Mouse (Mus musculus) heart, adult 2 months (tissue): ENCODE data around the gene Cox8b.

Source experiments
- CTCF ChIP-seq: fragments of 200-600 bp; IDR thresholded peaks from 2 replicates; pipeline ENCODE4 v1.8.1; 2022; ENCODE audit warnings: antibody characterized with exemption, mild to moderate bottlenecking, moderate library complexity
- EP300 ChIP-seq: fragments of 200-500 bp; IDR thresholded peaks from 2 replicates; pipeline ENCODE4 v1.6.1; 2011; ENCODE audit warnings: low read depth, low read length, control low read depth; ENCODE audit not compliant: insufficient read depth
- POLR2A ChIP-seq: fragments of 200-500 bp; IDR thresholded peaks from 2 replicates; pipeline ENCODE4 v1.6.1; 2011; ENCODE audit warnings: mild to moderate bottlenecking, low read depth, low read length, control low read depth; ENCODE audit not compliant: insufficient read depth

- TF ChIP-seq CTCF (no peak), EP300 (no peak), POLR2A (no peak)
Measured at GRCm38 (mm10) chr7:140908181-140908580, 7.9 kb upstream of the Cox8b start.
